Mouse (Mus musculus): Measurements from ENCODE around the gene Nlrp6.

- TF ChIP-seq POLR2A (IDR thresholded peaks at IDR 0.05; ENCODE audit: insufficient read depth, low read length) (no peak), CTCF (IDR thresholded peaks at IDR 0.05; ENCODE audit: low read depth, low read length) (no peak), EP300 (IDR thresholded peaks at IDR 0.05; ENCODE audit: insufficient read depth, low read depth, low read length) (no peak)
These were observed 2.5 kb downstream of the Nlrp6 start for GRCm38 (mm10) chr7:140923070-140923775.
